Comparison of ENCODE assay signal across 19 mouse cellular contexts in genomic region chr13:85123309-85123708, GRCm38 (mm10).
DNase-seq lines count a peak whose midpoint lies in the region; ATAC-seq and TF ChIP-seq lines count a peak whose summit lies in the region.
"Had no signal": no experiment of that assay in that cellular context is flagged by ENCODE, and none has a peak within 500 bp of the region (broad histone marks: within the 10 kb centered on the region; RNA-seq: fewer than 3 reads in every experiment).

No protein-coding gene starts in this region.

- DNase-seq in forebrain, embryonic 14.5 days (ENCODE audit: low spot score): peak; percentile 65
- peak; percentile 85 for DNase-seq in midbrain, embryonic 11.5 days (ENCODE audit: low spot score, missing footprints)
- DNase-seq in midbrain, embryonic 10.5 days (ENCODE audit: low spot score): no peak
- peak; percentile 36 for DNase-seq in forebrain, postnatal 0 days
- peak; percentile 26 for DNase-seq in telencephalon, adult 2 months (ENCODE audit: low read depth, low spot score)
- DNase-seq: cerebellum, adult 9-10 months; gastrocnemius, postnatal 36 days; kidney, adult 2 months; kidney, postnatal 14 days; liver, embryonic 13.5 days; lung, postnatal 4 days; retina, postnatal 1 day; right cerebral cortex, postnatal 4 days had no signal

- H3K4me2 ChIP-seq in forebrain, embryonic 14.5 days (ENCODE audit: low read length): no peak overlapping the region
- H3K4me2 ChIP-seq in forebrain, embryonic 12.5 days: no peak overlapping the region
- no peak overlapping the region for H3K4me2 ChIP-seq in midbrain, embryonic 11.5 days
- H3K4me2 ChIP-seq in forebrain, postnatal 0 days (ENCODE audit: low read depth): no peak overlapping the region
- H3K4me2 ChIP-seq: heart, embryonic 15.5 days; limb, embryonic 13.5 days; liver, embryonic 13.5 days; lung, embryonic 15.5 days had no signal

- no peaks in the 10 kb centered on the region for H3K36me3 ChIP-seq in forebrain, embryonic 14.5 days (ENCODE audit: control insufficient read depth, insufficient read depth, low read length)
- H3K36me3 ChIP-seq in forebrain, embryonic 12.5 days (replicated peaks): no peaks in the 10 kb centered on the region
- no peaks in the 10 kb centered on the region for H3K36me3 ChIP-seq in midbrain, embryonic 11.5 days (ENCODE audit: control insufficient read depth, insufficient read depth, low read length)
- H3K36me3 ChIP-seq in midbrain, embryonic 10.5 days: no peaks in the 10 kb centered on the region
- no peaks in the 10 kb centered on the region for H3K36me3 ChIP-seq in forebrain, postnatal 0 days (ENCODE audit: insufficient read depth)
- H3K36me3 ChIP-seq: heart, embryonic 15.5 days; limb, embryonic 13.5 days; liver, embryonic 13.5 days; lung, embryonic 15.5 days had no signal

- no peaks in the 10 kb centered on the region for H3K9me3 ChIP-seq in forebrain, embryonic 14.5 days (replicated peaks; ENCODE audit: control insufficient read depth, low read length)
- H3K9me3 ChIP-seq in forebrain, embryonic 12.5 days: no peaks in the 10 kb centered on the region
- H3K9me3 ChIP-seq in midbrain, embryonic 11.5 days (ENCODE audit: control insufficient read depth, low read length): no peaks in the 10 kb centered on the region
- no peaks in the 10 kb centered on the region for H3K9me3 ChIP-seq in midbrain, embryonic 10.5 days (replicated peaks)
- no peaks in the 10 kb centered on the region for H3K9me3 ChIP-seq in forebrain, postnatal 0 days (ENCODE audit: low read length)
- H3K9me3 ChIP-seq: heart, embryonic 15.5 days; limb, embryonic 13.5 days; liver, embryonic 13.5 days; lung, embryonic 15.5 days had no signal

- H3K4me3 ChIP-seq in forebrain, embryonic 14.5 days (ENCODE audit: low read depth, low read length): no peak overlapping the region
- H3K4me3 ChIP-seq in forebrain, embryonic 12.5 days (replicated peaks): no peak overlapping the region
- no peak overlapping the region for H3K4me3 ChIP-seq in midbrain, embryonic 11.5 days (ENCODE audit: low read depth, low read length)
- H3K4me3 ChIP-seq in midbrain, embryonic 10.5 days: no peak overlapping the region
- H3K4me3 ChIP-seq in forebrain, postnatal 0 days (ENCODE audit: low read depth, low read length): no peak overlapping the region
- H3K4me3 ChIP-seq: heart, embryonic 15.5 days; limb, embryonic 13.5 days; liver, embryonic 13.5 days; lung, embryonic 15.5 days had no signal

- H3K9ac ChIP-seq in forebrain, embryonic 14.5 days (ENCODE audit: low read length): no peak overlapping the region
- H3K9ac ChIP-seq in forebrain, embryonic 12.5 days: no peak overlapping the region
- no peak overlapping the region for H3K9ac ChIP-seq in midbrain, embryonic 11.5 days (ENCODE audit: low read length)
- H3K9ac ChIP-seq in forebrain, postnatal 0 days: no peak overlapping the region
- H3K9ac ChIP-seq: heart, embryonic 15.5 days; limb, embryonic 13.5 days; liver, embryonic 13.5 days; lung, embryonic 15.5 days had no signal

- no peaks in the 10 kb centered on the region; the same call in 1 of the 2 replicates for H3K4me1 ChIP-seq in forebrain, embryonic 14.5 days (ENCODE audit: control insufficient read depth, insufficient read depth, low read length)
- no peaks in the 10 kb centered on the region for H3K4me1 ChIP-seq in forebrain, embryonic 12.5 days
- no peaks in the 10 kb centered on the region for H3K4me1 ChIP-seq in midbrain, embryonic 11.5 days (ENCODE audit: control insufficient read depth, insufficient read depth, low read length)
- peaks cover 8% of the 10 kb centered on the region; the same call in 1 of the 2 replicates for H3K4me1 ChIP-seq in midbrain, embryonic 10.5 days
- H3K4me1 ChIP-seq in forebrain, postnatal 0 days (ENCODE audit: insufficient read depth): no peaks in the 10 kb centered on the region; the same call in 1 of the 2 replicates
- H3K4me1 ChIP-seq: heart, embryonic 15.5 days; limb, embryonic 13.5 days; liver, embryonic 13.5 days; lung, embryonic 15.5 days had no signal

- WGBS in forebrain, embryonic 14.5 days: 35% methylated on average over 2 of the region's 2 CpGs
- 37% methylated on average over 2 of the region's 2 CpGs for WGBS in forebrain, embryonic 12.5 days
- WGBS in midbrain, embryonic 11.5 days: 52% methylated on average over 2 of the region's 2 CpGs
- WGBS in midbrain, embryonic 10.5 days: 67% methylated on average over 2 of the region's 2 CpGs
- 34% methylated on average over 2 of the region's 2 CpGs for WGBS in forebrain, postnatal 0 days

- H3K27ac ChIP-seq in forebrain, embryonic 14.5 days (ENCODE audit: low read depth, low read length): 0 out of 2 replicates have a peak overlapping the region, but pooled peaks have one; percentile 5
- H3K27ac ChIP-seq in forebrain, embryonic 12.5 days: no peak overlapping the region
- no peak overlapping the region for H3K27ac ChIP-seq in midbrain, embryonic 11.5 days (ENCODE audit: low read depth, low read length)
- no peak overlapping the region for H3K27ac ChIP-seq in midbrain, embryonic 10.5 days (replicated peaks)
- peak overlapping the region; percentile 45; the same call in 1 of the 2 replicates for H3K27ac ChIP-seq in forebrain, postnatal 0 days (ENCODE audit: low read depth, low read length)
- H3K27ac ChIP-seq: heart, embryonic 15.5 days; limb, embryonic 13.5 days; liver, embryonic 13.5 days; lung, embryonic 15.5 days had no signal

- ATAC-seq in forebrain, embryonic 14.5 days: peak; percentile 49; the same call in 1 of the 2 replicates
- ATAC-seq in forebrain, embryonic 12.5 days (ENCODE audit: low FRiP score): no peak
- no peak for ATAC-seq in midbrain, embryonic 11.5 days (ENCODE audit: low FRiP score)
- ATAC-seq in forebrain, postnatal 0 days: peak; percentile 84
- no peak for ATAC-seq in frontal cortex, adult (ENCODE audit: low TSS enrichment)

- TF ChIP-seq CTCF in forebrain, postnatal 0 days (IDR thresholded peaks at IDR 0.05; ENCODE audit: low read depth): no peak

- no peaks in the 10 kb centered on the region for H3K27me3 ChIP-seq in forebrain, embryonic 14.5 days (replicated peaks; ENCODE audit: control insufficient read depth, insufficient read depth, low read length)
- no peaks in the 10 kb centered on the region for H3K27me3 ChIP-seq in forebrain, embryonic 12.5 days
- H3K27me3 ChIP-seq in midbrain, embryonic 11.5 days (ENCODE audit: control insufficient read depth, insufficient read depth, low read length): no peaks in the 10 kb centered on the region
- no peaks in the 10 kb centered on the region for H3K27me3 ChIP-seq in midbrain, embryonic 10.5 days (ENCODE audit: low read depth, poor library complexity, severe bottlenecking)
- no peaks in the 10 kb centered on the region for H3K27me3 ChIP-seq in forebrain, postnatal 0 days (ENCODE audit: insufficient read depth, low read length)
- H3K27me3 ChIP-seq: CH12.LX; heart, embryonic 15.5 days; limb, embryonic 13.5 days; liver, embryonic 13.5 days; lung, embryonic 15.5 days had no signal

Comparison
In these comparisons a context has a peak if more than half of its experiments do, and no peak if none do; other contexts are left out.
1. ATAC-seq: peak in forebrain, embryonic 14.5 days (single experiment) and forebrain, postnatal 0 days (single experiment); none in forebrain, embryonic 12.5 days (single experiment), midbrain, embryonic 11.5 days (single experiment) and frontal cortex, adult (single experiment).
2. H3K27ac ChIP-seq: peak in forebrain, embryonic 14.5 days (single experiment) and forebrain, postnatal 0 days (single experiment); none in forebrain, embryonic 12.5 days (single experiment), midbrain, embryonic 11.5 days (single experiment) and midbrain, embryonic 10.5 days (single experiment).